Mouse (Mus musculus) bone marrow macrophage, adult 2 months (primary cell): ENCODE data around the gene Mllt3. TPM values are rescaled to one million over a fixed set of nuclear protein-coding genes. Genes with fewer than 3 reads are reported as not detected.

Source experiments
- H3K27ac ChIP-seq: 2 replicates; pipeline ENCODE4 v1.5.1; 2012; ENCODE audit warnings: low read depth, low read length; ENCODE audit not compliant: insufficient read depth
- H3K4me1 ChIP-seq: 2 replicates; pipeline ENCODE4 v1.6.1; 2012; ENCODE audit warnings: low read length; ENCODE audit not compliant: control insufficient read depth, insufficient read depth
- H3K4me3 ChIP-seq: 2 replicates; pipeline ENCODE4 v1.5.1; 2012; ENCODE audit warnings: mild to moderate bottlenecking, low read length, moderate library complexity; ENCODE audit not compliant: insufficient read depth
- CTCF ChIP-seq: IDR thresholded peaks from 2 replicates; pipeline ENCODE4 v1.5.1; 2012; ENCODE audit warnings: low read depth, mild to moderate bottlenecking, low read length, moderate library complexity
- POLR2A ChIP-seq: IDR thresholded peaks from 2 replicates; pipeline ENCODE4 v1.6.1; 2012; ENCODE audit warnings: mild to moderate bottlenecking, low read depth, low read length, borderline replicate concordance
- polyA plus RNA-seq: library from polyadenylated mRNA; stranded (reverse); fragments of >200 nt; gene quantifications from 2 replicates; pipeline ENCODE4 v1.2.4, GENCODE M21; 2012; ENCODE audit not compliant: missing spikeins, insufficient read depth, insufficient read length

Mllt3 gene
- polyA plus RNA-seq, 1 experiment, result 10.4 TPM

DNA sequence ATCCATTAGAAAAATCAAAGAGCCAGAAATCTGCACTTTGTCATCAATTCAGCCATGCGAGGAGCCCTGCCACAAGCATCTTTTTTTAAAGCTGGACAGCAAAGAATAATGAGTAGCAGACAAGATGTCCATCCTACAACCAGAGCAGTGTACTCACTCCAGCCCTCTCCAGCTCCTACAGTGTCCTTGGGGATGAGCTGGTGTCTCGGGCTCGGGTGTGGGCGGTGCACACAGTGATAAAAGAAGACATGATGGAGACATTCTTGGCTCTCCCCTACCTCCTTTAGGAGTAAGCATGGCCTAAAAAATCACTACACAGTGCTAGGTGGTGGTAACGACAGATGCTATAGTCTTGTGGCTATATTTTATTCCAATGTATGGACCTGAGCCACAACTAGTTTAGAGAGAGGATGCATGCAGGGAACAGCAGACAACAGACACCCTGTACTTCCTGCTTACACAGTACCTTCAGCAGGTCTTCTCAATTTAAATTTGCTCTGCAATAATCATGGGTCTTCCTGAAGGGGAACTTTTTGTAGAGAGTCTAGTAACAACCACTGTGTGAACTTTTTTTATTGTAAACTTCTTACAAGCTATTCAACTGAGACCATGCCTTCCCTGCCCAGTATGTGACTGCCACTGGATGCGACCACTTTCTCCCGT, 78.6 kb downstream of the Mllt3 start:
- Histone ChIP-seq H3K4me1 (peaks cover 12% of the 10 kb centered on the region), H3K4me3 (no peak overlapping the region), H3K27ac (no peak overlapping the region)
- TF ChIP-seq POLR2A (no peak), CTCF (no peak)

DNA sequence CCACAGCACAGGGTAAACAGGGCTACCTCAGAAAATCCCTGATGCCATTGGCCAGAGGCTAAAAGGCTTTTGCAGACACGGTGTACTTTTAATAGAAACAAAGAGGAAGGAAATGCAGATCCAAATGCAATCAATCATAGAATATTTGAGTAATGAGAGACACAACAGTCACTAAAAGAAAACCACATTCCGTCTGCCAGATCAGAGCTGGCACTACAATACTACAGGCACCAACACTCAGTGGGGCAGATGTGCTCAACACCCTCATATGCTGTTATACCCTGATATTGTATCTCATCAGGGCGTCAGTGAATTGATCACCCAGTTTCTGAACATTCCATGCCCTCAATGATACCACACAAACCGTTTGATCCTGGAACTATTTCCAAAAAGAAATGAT, 79.4 kb downstream of the Mllt3 start:
- TF ChIP-seq POLR2A (no peak), CTCF (no peak)
- Histone ChIP-seq H3K4me3 (no peak overlapping the region), H3K27ac (no peak overlapping the region), H3K4me1 (peaks cover 12% of the 10 kb centered on the region)

DNA sequence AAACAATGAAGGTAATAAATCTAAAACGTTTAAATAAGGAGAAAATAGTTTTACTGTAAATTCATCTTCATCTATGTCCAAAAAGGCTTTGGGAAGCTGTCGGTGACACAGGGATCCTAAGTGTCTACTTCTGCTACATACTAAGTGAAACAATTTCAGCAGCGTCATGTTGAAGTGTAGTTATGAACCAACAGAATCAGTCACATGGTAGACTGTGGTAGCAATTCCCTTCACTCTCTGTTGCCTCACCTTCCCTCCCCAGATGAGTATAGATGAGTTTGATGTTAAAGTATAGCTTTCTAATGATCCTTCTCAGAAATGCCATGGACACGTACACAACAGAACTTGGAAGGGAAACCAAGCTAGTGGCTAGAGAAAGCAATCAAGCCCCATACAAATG, 79.9 kb downstream of the Mllt3 start:
- Histone ChIP-seq H3K4me3 (no peak overlapping the region), H3K4me1 (peaks cover 12% of the 10 kb centered on the region), H3K27ac (no peak overlapping the region)
- TF ChIP-seq POLR2A (no peak), CTCF (no peak)

DNA sequence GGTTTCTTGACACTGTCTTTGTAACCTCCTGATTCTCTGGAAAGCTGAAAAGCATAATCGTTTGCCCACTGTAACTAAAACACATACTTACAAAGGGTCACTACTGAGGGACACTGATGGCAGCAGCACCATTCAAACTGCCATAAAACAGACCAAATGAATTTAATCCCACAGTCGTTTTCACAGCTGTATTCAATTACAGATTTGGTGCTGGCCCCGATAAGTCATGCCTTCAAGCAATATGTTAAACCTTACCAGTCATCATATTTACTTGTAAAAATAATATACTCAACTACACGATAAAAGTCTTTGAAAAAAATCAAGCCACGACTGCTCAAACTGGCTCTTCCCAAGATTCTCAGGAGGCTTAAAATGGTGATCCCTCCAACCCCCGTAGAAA, 83.7 kb downstream of the Mllt3 start:
- no peak overlapping the region for H3K27ac ChIP-seq
- no peak overlapping the region for H3K4me3 ChIP-seq
- H3K4me1 ChIP-seq, result peaks cover 17% of the 10 kb centered on the region
- TF ChIP-seq CTCF, result no peak
- no peak for TF ChIP-seq POLR2A

DNA sequence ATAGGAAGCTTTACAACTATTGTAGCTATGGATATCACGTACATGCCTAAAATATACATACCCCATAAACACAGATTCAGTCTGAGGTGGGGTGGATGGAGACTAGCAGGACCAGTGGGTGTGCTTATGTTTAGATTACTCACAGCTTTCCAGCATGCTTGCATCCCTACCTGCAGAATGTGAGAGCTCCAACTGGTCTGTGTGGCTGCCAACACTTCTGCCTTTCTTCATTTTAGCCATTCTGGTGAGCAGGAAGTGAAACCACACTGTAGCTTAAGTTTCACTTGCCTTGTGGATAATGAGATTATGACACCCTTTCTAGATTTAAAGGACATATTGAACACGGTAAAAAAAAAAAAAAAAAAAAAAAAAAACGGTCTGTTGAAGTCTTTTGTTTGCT, 88.8 kb downstream of the Mllt3 start:
- TF ChIP-seq POLR2A (no peak), CTCF (no peak)
- H3K4me3 ChIP-seq, result no peak overlapping the region
- H3K4me1 ChIP-seq, result peaks cover 33% of the 10 kb centered on the region

DNA sequence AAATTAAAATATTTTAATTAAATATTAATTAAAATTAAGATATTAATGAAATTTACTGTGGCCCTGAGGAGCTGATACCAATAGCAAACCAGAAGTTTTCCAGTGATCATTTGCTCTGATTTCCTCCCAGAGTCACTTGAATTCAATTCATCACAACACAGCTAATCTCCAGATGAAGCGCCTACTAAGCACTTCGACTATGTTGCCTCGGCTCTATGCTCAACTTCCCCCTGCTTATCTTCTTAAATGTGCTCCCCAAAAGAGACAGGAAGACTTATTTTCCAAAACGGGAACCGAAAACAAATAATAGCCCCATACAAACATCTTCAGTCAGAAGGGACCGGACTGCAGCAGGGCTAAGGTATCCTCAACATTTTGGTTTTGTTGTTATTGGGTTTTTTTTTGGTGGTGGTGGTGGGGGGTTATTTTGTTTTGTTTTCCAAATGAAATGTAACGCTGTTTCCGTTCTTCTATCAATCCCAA, 90.2 kb downstream of the Mllt3 start:
- H3K4me3 ChIP-seq, result no peak overlapping the region
- no peak overlapping the region for H3K27ac ChIP-seq
- TF ChIP-seq POLR2A (no peak), CTCF (no peak)
- peaks cover 33% of the 10 kb centered on the region for H3K4me1 ChIP-seq

More for the DNA sequence above, 88.8 kb downstream of the Mllt3 start:
- no peak overlapping the region for H3K27ac ChIP-seq

DNA sequence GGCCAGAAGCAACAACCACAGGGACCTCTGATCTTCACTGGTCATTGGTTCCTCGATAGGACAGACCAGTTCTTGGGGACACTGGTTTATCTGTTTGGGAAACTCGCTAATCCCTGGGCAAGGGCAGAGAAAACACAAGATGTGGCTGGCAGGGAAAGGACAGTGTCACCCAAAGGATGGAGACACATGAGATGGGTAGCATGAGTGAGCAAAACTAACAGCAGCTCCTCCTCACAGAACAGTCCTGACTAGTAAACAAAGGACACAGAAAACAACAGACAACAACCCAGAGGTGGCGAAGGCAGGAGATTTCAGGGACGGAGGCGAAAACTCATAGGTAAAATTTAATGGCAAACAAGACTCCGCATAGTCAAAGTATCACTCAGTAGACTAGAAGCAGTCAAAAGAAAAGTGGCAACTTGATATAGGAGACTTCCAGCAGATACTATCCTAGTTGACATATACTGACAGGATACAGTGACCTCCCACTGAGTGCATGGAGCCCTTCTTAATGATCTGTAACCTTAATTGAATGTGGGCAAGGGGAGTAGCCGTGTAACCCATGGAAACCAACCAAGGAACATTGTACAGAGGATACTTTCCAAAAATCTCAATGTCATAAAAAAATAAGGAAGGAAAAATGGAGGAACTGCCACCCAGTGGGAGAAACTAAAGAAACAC, 93.5 kb downstream of the Mllt3 start:
- no peak overlapping the region for H3K4me3 ChIP-seq
- H3K27ac ChIP-seq, result no peak overlapping the region
- TF ChIP-seq POLR2A (no peak), CTCF (no peak)
- peaks cover 23% of the 10 kb centered on the region for H3K4me1 ChIP-seq

DNA sequence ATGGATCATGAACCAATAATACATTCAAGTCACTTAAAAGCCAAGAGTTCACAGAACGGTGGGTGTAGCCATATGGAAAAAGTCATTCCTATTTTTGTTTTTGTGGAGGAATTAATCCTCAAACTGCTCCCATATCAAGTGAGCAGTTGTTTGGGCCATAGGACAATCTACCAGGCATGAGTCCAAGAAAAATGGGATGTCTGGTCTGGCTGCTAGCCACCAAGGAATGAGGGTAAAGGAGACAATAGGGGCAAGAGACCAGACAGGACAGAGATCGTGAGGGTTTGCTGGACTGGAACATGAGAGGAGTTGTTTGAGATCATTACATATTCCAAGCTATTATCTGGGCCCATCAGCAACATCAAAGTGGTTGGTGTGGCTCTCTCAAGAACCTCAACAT, 96.8 kb downstream of the Mllt3 start:
- Histone ChIP-seq H3K4me3 (no peak overlapping the region), H3K27ac (no peak overlapping the region), H3K4me1 (peaks cover 14% of the 10 kb centered on the region)
- TF ChIP-seq CTCF, result no peak
- TF ChIP-seq POLR2A, result no peak

DNA sequence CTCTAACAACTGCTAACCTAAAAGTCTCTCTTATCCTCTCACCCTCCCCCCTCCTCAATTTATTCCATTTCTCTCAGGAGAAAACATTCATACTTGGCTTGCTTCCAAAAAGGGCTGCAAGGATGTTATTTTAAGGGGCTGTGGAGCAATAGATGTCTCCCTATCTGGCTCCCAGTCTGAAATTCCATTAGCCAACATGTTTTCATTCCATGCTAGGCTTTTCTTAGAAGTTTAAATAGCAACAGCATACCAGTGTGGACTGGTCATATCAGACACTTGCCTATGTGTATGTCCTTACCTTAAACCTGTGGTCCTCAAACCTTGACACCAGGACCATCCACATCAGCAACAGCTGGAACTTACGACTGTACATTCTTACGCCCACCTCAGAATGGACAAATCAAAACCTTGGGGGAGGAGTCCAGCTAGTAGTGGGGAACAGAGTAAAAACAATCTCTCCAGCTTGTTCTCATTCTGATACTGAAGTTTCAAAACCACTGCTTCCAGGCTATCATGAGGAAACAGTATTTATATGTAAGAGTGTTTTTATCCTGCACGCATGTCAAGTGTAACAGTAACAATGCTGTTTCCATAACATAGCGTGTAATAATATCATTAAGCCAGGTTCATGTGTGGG, 99.3 kb downstream of the Mllt3 start:
- Histone ChIP-seq H3K27ac (no peak overlapping the region), H3K4me1 (peaks cover 9% of the 10 kb centered on the region), H3K4me3 (no peak overlapping the region)
- TF ChIP-seq POLR2A (no peak), CTCF (no peak)

DNA sequence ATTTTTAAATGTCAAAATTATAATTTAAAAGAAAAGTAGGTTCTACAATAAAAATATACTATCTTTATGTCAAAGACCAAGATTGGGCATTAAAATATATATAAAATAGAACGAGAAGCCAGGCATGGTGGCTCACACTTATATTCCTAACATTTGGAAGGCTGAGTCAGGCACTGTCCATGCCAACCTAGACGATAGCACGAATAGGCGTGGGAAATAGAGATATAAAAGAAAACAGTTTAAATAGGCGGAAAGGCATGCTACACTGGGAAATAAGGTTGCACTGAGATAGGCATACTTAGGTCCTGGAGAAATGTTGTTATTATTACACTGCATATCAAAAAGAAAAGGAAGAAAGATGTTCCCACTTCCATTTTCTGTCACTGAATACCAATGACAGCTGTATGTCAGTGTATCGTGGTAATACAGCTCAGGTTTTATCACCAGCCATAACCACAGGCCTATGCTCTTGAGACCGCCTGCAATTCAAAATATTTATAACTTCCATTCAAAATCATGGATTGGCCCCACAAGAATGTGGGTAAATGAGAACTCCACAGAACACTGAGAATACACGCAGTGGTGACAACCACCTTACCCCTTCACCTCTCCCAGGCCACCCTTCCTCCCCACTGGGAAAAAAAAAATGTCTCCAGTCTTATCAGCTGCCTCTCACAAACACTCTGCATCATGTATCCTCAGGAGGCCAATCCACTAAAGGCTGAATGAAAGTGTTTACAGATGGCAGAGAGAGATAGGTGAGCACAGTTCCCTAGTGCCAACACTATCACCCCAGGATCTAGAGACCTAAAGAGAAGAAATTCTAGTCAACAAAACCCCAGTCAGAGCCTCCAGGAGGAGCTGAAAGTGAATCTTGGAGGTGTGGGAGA, 102.6 kb downstream of the Mllt3 start:
- Histone ChIP-seq H3K27ac (no peak overlapping the region), H3K4me3 (no peak overlapping the region), H3K4me1 (peaks cover 9% of the 10 kb centered on the region)
- TF ChIP-seq CTCF (no peak), POLR2A (no peak)
